9 mouse cellular contexts compared by ENCODE assay signal in genomic region chr7:128304907-128305306, GRCm38 (mm10). TPM values are rescaled to one million over a fixed set of nuclear protein-coding genes. Genes with fewer than 3 reads are reported as not detected.
DNase-seq lines count a peak whose midpoint lies in the region; ATAC-seq and TF ChIP-seq lines count a peak whose summit lies in the region.
"Had no signal": no experiment of that assay in that cellular context is flagged by ENCODE, and none has a peak within 500 bp of the region (broad histone marks: within the 10 kb centered on the region; RNA-seq: fewer than 3 reads in every experiment).

No protein-coding gene starts in this region.

- ATAC-seq in midbrain, embryonic 14.5 days (ENCODE audit: low FRiP score, low TSS enrichment): no peak; the same call in 1 of the 2 replicates
- ATAC-seq in midbrain, embryonic 11.5 days (ENCODE audit: low FRiP score): no peak
- peak; percentile 66; the same call in 1 of the 2 replicates for ATAC-seq in kidney, postnatal 0 days (replicated peaks; ENCODE audit: low FRiP score, low read depth)

- no peaks in the 10 kb centered on the region for H3K4me1 ChIP-seq in midbrain, embryonic 14.5 days (ENCODE audit: control insufficient read depth, insufficient read depth, low read length)
- H3K4me1 ChIP-seq in midbrain, embryonic 11.5 days (ENCODE audit: control insufficient read depth, insufficient read depth, low read length): no peaks in the 10 kb centered on the region
- H3K4me1 ChIP-seq in kidney, postnatal 0 days (replicated peaks; ENCODE audit: insufficient read depth, low read length): no peaks in the 10 kb centered on the region
- H3K4me1 ChIP-seq: neural tube, embryonic 12.5 days had no signal

- H3K4me3 ChIP-seq in midbrain, embryonic 14.5 days (replicated peaks; ENCODE audit: low read depth, low read length): no peak overlapping the region
- no peak overlapping the region for H3K4me3 ChIP-seq in midbrain, embryonic 11.5 days (ENCODE audit: low read depth, low read length)
- H3K4me3 ChIP-seq in kidney, postnatal 0 days (replicated peaks; ENCODE audit: low read depth, low read length): no peak overlapping the region
- H3K4me3 ChIP-seq: neural tube, embryonic 12.5 days had no signal

- H3K36me3 ChIP-seq in midbrain, embryonic 14.5 days (ENCODE audit: control insufficient read depth, insufficient read depth, low read length): no peaks in the 10 kb centered on the region
- no peaks in the 10 kb centered on the region for H3K36me3 ChIP-seq in midbrain, embryonic 11.5 days (ENCODE audit: control insufficient read depth, insufficient read depth, low read length)
- H3K36me3 ChIP-seq in kidney, postnatal 0 days (ENCODE audit: insufficient read depth, low read length): no peaks in the 10 kb centered on the region
- H3K36me3 ChIP-seq: neural tube, embryonic 12.5 days had no signal

- H3K27ac ChIP-seq in midbrain, embryonic 14.5 days (replicated peaks; ENCODE audit: low read depth, low read length): no peak overlapping the region
- no peak overlapping the region for H3K27ac ChIP-seq in midbrain, embryonic 11.5 days (ENCODE audit: low read depth, low read length)
- no peak overlapping the region for H3K27ac ChIP-seq in kidney, postnatal 0 days
- H3K27ac ChIP-seq: neural tube, embryonic 12.5 days had no signal

- H3K9me3 ChIP-seq in midbrain, embryonic 14.5 days (ENCODE audit: control insufficient read depth, low read length): no peaks in the 10 kb centered on the region
- H3K9me3 ChIP-seq in midbrain, embryonic 11.5 days (ENCODE audit: control insufficient read depth, low read length): no peaks in the 10 kb centered on the region
- no peaks in the 10 kb centered on the region for H3K9me3 ChIP-seq in kidney, postnatal 0 days (replicated peaks; ENCODE audit: low read length)
- H3K9me3 ChIP-seq: neural tube, embryonic 12.5 days had no signal

- peak; percentile 23 for DNase-seq in cerebellum, adult 9-11 months
- no peak for DNase-seq in cerebellum, adult 11-12 months
- DNase-seq in midbrain, embryonic 14.5 days: peak; percentile 85
- no peak for DNase-seq in midbrain, embryonic 11.5 days (ENCODE audit: low spot score, missing footprints)
- DNase-seq in cerebellum, postnatal 25 days: peak; percentile 34 to 63
- DNase-seq in kidney, postnatal 0 days (ENCODE audit: low spot score): peak; percentile 93
- DNase-seq in lung, postnatal 14 days: peak; percentile 62
- no peak for DNase-seq in natural killer cell, adult 2 months (ENCODE audit: low spot score in 2 of 2)

- H3K9ac ChIP-seq in midbrain, embryonic 14.5 days (replicated peaks; ENCODE audit: low read length): no peak overlapping the region
- no peak overlapping the region for H3K9ac ChIP-seq in midbrain, embryonic 11.5 days (ENCODE audit: low read length)
- H3K9ac ChIP-seq in kidney, postnatal 0 days (ENCODE audit: low read depth, low read length): no peak overlapping the region
- H3K9ac ChIP-seq: neural tube, embryonic 12.5 days had no signal

- peak; percentile 77 for TF ChIP-seq CTCF in kidney, postnatal 0 days (IDR thresholded peaks at IDR 0.05; ENCODE audit: low read depth)

- H3K27me3 ChIP-seq in midbrain, embryonic 14.5 days (ENCODE audit: control insufficient read depth, insufficient read depth, low read length): no peaks in the 10 kb centered on the region
- no peaks in the 10 kb centered on the region for H3K27me3 ChIP-seq in midbrain, embryonic 11.5 days (ENCODE audit: control insufficient read depth, insufficient read depth, low read length)
- H3K27me3 ChIP-seq in kidney, postnatal 0 days (ENCODE audit: insufficient read depth, low read length): no peaks in the 10 kb centered on the region
- H3K27me3 ChIP-seq: neural tube, embryonic 12.5 days had no signal

- WGBS in midbrain, embryonic 14.5 days: 6% methylated on average over 5 of the region's 5 CpGs
- 11% methylated on average over 5 of the region's 5 CpGs for WGBS in midbrain, embryonic 11.5 days
- 1% methylated on average over 5 of the region's 5 CpGs for WGBS in kidney, postnatal 0 days

- no peak overlapping the region for H3K4me2 ChIP-seq in midbrain, embryonic 14.5 days (ENCODE audit: low read length)
- H3K4me2 ChIP-seq in midbrain, embryonic 11.5 days: no peak overlapping the region
- no peak overlapping the region for H3K4me2 ChIP-seq in kidney, postnatal 0 days (ENCODE audit: low read length)
- H3K4me2 ChIP-seq: neural tube, embryonic 12.5 days had no signal

RNA-seq across cellular contexts. Expression of gene BC017158, which starts 6.9 kb away (rescaled TPM):
- 20.1 and 20.2 TPM in 2 replicates for polyA plus RNA-seq in midbrain, embryonic 14.5 days (2014; fragmentation: Nextera tagmentation; extraction: Ambion mirVana)
- 19.1 and 21.0 TPM in 2 replicates for polyA plus RNA-seq in midbrain, embryonic 11.5 days (2014; fragmentation: Nextera tagmentation; extraction: Ambion mirVana)
- polyA plus RNA-seq in kidney, postnatal 0 days (2015; fragmentation: Nextera tagmentation; extraction: Ambion mirVana): 22.1 and 23.4 TPM in 2 replicates

RNA-seq across cellular contexts. Expression of gene Slc5a2, which starts 39.5 kb away (rescaled TPM):
- polyA plus RNA-seq in midbrain, embryonic 14.5 days (2014; fragmentation: Nextera tagmentation; extraction: Ambion mirVana): 0.31 TPM in 1 of 2 replicates, not detected in the other
- 0.16 TPM in 1 of 2 replicates, not detected in the other for polyA plus RNA-seq in midbrain, embryonic 11.5 days (2014; fragmentation: Nextera tagmentation; extraction: Ambion mirVana)
- 6.6 and 8.5 TPM in 2 replicates for polyA plus RNA-seq in kidney, postnatal 0 days (2015; fragmentation: Nextera tagmentation; extraction: Ambion mirVana)
- polyA plus RNA-seq: neural tube, embryonic 12.5 days had no signal

RNA-seq across cellular contexts. Expression of gene Tgfb1i1, which starts 58.3 kb away (rescaled TPM):
- polyA plus RNA-seq in midbrain, embryonic 14.5 days (2014; fragmentation: Nextera tagmentation; extraction: Ambion mirVana): 10.8 and 20.2 TPM in 2 replicates
- 32.2 and 34.3 TPM in 2 replicates for polyA plus RNA-seq in midbrain, embryonic 11.5 days (2014; fragmentation: Nextera tagmentation; extraction: Ambion mirVana)
- polyA plus RNA-seq in kidney, postnatal 0 days (2015; fragmentation: Nextera tagmentation; extraction: Ambion mirVana): 78.8 and 90.7 TPM in 2 replicates

Comparison
In these comparisons a context has a peak if more than half of its experiments do, and no peak if none do; other contexts are left out.
1. DNase-seq: peak in cerebellum, adult 9-11 months (single experiment), midbrain, embryonic 14.5 days (single experiment), cerebellum, postnatal 25 days (2 of 2), kidney, postnatal 0 days (single experiment) and lung, postnatal 14 days (single experiment); none in cerebellum, adult 11-12 months (single experiment), midbrain, embryonic 11.5 days (single experiment) and natural killer cell, adult 2 months (0 of 2).